Mouse (Mus musculus): ENCODE data around the gene Olfr1471.
"Not testable (repeated sequence)": the region's sequence is repeated elsewhere in the genome, so short reads cannot be mapped to it uniquely, and the experiment has no call there.

Olfr1471 gene

DNA sequence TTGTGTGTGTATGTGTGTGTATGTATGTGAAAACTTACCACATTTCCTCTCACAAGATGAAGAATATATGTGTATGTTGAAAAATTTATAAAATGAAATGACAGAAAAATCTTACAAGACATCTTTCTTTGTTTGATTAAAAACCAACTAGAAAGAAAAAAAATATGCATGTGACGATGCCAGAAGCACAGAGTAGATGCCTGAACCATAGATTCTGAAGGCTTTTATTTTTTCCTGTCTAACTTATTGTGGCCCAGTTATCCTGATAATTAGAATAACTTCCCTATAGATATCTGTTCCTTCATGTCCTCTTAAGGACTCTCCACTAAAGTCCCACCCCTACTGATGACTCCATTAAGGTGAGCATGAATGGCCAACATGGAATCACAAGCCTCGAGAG, at the start of gene Olfr1471:
Olfr1471 (plus strand) TSS at position 301 of the 400 bp plus-strand sequence.
- CTCF ChIA-PET: not testable (repeated sequence)

DNA sequence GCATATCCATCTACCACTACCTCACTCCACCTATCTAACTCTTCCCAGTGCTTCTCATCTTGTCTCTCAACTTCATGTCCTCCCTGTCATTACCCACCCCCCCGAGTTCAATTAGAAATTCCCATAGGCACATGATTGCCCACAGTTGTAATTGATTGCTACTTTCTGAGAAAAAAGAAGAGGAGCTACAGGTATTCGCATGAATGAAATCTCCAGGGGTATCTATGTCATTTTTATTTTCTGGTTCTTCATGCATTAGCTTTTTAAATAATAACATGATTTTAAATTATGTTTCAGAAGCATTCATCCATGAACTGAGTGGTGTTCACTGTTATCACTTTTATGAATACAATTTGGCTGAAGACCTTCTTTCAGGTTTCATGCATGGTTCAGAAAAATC, 35.7 kb upstream of the Olfr1471 start, which contains the start of gene Olfr1469:
Olfr1469 (plus strand) TSS at position 301 of the 400 bp plus-strand sequence.
- CTCF ChIA-PET: no interaction called here

DNA sequence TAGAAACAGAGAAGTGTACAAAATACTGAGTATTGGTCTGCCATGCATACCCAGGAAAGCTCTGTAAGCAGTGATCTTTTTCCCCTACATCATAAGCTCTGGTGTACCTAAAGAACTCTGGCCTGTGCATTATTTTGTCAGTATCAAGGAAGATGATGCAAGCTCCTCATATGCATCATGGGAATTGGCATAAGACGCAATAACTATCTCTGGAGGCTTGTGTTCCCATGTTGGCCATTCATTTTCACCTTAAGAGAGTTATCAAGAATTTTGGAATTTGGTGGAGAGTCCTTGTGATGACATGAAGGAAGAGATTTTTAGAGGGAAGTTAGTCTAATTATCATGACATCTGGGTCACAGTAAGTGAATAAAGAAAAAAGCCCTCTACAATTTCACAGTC, 12.8 kb downstream of the Olfr1471 start, which contains the start of gene Olfr1472:
Olfr1472 (minus strand) TSS at position 101 of the 400 bp plus-strand sequence.
- CTCF ChIA-PET: no interaction called here

DNA sequence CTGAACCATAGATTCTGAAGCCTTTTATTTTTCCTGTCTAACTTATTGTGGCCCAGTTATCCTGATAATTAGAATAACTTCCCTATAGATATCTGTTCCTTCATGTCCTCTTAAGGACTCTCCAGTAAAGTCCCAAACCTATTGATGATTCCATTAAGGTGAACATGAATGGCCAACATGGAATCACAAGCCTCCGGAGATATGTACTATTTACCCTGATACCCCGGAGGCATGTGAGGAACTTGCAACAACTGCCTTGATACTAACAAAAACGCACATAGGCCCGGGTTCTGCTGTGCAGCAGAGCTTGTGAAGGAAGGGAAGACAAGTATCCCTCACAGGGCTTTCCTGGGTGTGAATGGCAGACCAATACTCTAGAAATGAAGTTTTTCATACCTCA, 26.1 kb downstream of the Olfr1471 start, which contains the start of gene Olfr1474:
Olfr1474 (plus strand) TSS at position 301 of the 400 bp plus-strand sequence.
- CTCF ChIA-PET: not testable (repeated sequence)

DNA sequence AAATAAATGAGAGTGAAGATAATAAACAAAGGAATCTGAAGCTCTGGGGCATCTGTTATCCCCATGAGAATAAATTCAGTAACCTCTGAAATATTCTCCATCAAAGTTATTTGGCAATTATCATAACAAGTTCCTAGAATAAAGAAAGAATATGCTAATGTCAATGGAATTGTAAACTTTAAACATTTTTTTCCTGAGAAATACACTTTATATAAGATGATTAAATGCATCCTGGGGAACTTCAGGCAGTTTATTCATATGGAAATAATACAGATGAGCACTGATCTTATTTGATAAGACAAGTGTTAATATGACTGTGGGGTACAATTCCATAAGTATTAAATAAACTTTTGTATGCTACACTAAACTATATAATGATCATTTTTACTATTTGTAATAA, 36.9 kb downstream of the Olfr1471 start, which contains the start of gene Olfr1475:
Olfr1475 (minus strand) TSS at position 101 of the 400 bp plus-strand sequence.
- CTCF ChIA-PET: no interaction called here

DNA sequence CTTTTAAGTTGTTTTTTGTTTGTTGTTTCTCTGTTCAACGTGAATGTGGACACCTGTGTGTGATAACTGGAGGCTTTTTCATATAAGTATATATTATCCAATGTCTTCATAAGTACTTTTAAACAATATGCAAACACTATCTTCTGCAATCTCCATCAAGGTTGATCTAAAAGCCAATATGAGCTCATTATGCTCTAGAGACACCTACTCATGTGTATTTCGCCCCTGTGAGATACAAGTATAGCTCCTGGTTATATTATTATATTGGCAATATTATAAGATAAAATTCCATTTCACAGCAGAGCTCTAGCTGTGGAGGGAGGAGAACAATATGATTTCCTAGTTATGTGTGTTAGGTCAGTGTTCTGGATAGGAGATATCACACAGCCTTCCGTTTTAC, 57.0 kb downstream of the Olfr1471 start, which contains the start of gene Olfr1477:
Olfr1477 (plus strand) TSS at position 301 of the 400 bp plus-strand sequence.
- CTCF ChIA-PET: no interaction called here
